Comparison of ENCODE assay signal across 10 mouse cellular contexts in genomic region chr1:109985468-109985867, GRCm38 (mm10). TPM values are rescaled to one million over a fixed set of nuclear protein-coding genes. Genes with fewer than 3 reads are reported as not detected.
A peak's percentile ranks its signal among the peaks of the same experiment; 100 is the strongest.
DNase-seq lines count a peak whose midpoint lies in the region; ATAC-seq lines count a peak whose summit lies in the region.
"Had no signal": no experiment of that assay in that cellular context is flagged by ENCODE, and none has a peak within 500 bp of the region (broad histone marks: within the 10 kb centered on the region; RNA-seq: fewer than 3 reads in every experiment).

No protein-coding gene starts in this region.

- 6% methylated on average over 1 of the region's 1 CpGs for WGBS in embryonic facial prominence, embryonic 14.5 days
- 11% methylated on average over 1 of the region's 1 CpGs for WGBS in limb, embryonic 10.5 days

- intact Hi-C loops in gastrocnemius, postnatal 14 days (cut with DNase I; ENCODE audit: low total_unique reads), result no loop called here

- H3K9me3 ChIP-seq in embryonic facial prominence, embryonic 14.5 days (ENCODE audit: control insufficient read depth, low read length), result no peaks in the 10 kb centered on the region
- no peaks in the 10 kb centered on the region for H3K9me3 ChIP-seq in limb, embryonic 10.5 days (replicated peaks)
- H3K9me3 ChIP-seq: liver, embryonic 15.5 days had no signal

- H3K36me3 ChIP-seq in embryonic facial prominence, embryonic 14.5 days (ENCODE audit: control insufficient read depth, insufficient read depth, low read length), result no peaks in the 10 kb centered on the region
- H3K36me3 ChIP-seq in limb, embryonic 10.5 days, result no peaks in the 10 kb centered on the region
- H3K36me3 ChIP-seq: liver, embryonic 15.5 days had no signal

- ATAC-seq in embryonic facial prominence, embryonic 14.5 days (ENCODE audit: low read depth), result no peak
- ATAC-seq in inflammation-experienced regulatory T-cells, adult 6 months, result no peak

- DNase-seq in 416B (ENCODE audit: low read depth) (peak; percentile 0), ZHBTc4 (ENCODE audit: low read depth, low spot score) (peak; percentile 66)
- peak; percentile 54 for DNase-seq in embryonic facial prominence, embryonic 14.5 days (ENCODE audit: low spot score)
- peak; percentile 34 for DNase-seq in limb, embryonic 10.5 days (ENCODE audit: low spot score)
- no peak for DNase-seq in urinary bladder, postnatal 36 days (ENCODE audit: low spot score in 2 of 2)
- no peak for DNase-seq in ovary, postnatal 10 days (ENCODE audit: low spot score)
- no peak for DNase-seq in gastrocnemius, postnatal 14 days

- H3K27ac ChIP-seq in embryonic facial prominence, embryonic 14.5 days (replicated peaks; ENCODE audit: low read depth, low read length), result no peak overlapping the region
- no peak overlapping the region for H3K27ac ChIP-seq in limb, embryonic 10.5 days
- H3K27ac ChIP-seq: liver, embryonic 15.5 days had no signal

- peaks cover 16% of the 10 kb centered on the region for H3K27me3 ChIP-seq in embryonic facial prominence, embryonic 14.5 days (replicated peaks; ENCODE audit: control insufficient read depth, insufficient read depth, low read length)
- peaks cover 14% of the 10 kb centered on the region for H3K27me3 ChIP-seq in limb, embryonic 10.5 days (ENCODE audit: low read depth, poor library complexity, severe bottlenecking)

- H3K4me1 ChIP-seq in embryonic facial prominence, embryonic 14.5 days (ENCODE audit: control insufficient read depth, insufficient read depth, low read length), result no peaks in the 10 kb centered on the region
- peaks cover 18% of the 10 kb centered on the region for H3K4me1 ChIP-seq in limb, embryonic 10.5 days
- H3K4me1 ChIP-seq: liver, embryonic 15.5 days had no signal

- H3K4me2 ChIP-seq in embryonic facial prominence, embryonic 14.5 days (ENCODE audit: low read depth, low read length), result no peak overlapping the region
- H3K4me2 ChIP-seq: liver, embryonic 15.5 days had no signal

- no peak overlapping the region for H3K9ac ChIP-seq in embryonic facial prominence, embryonic 14.5 days (ENCODE audit: low read depth, low read length)
- H3K9ac ChIP-seq: liver, embryonic 15.5 days had no signal

- H3K4me3 ChIP-seq in embryonic facial prominence, embryonic 14.5 days (ENCODE audit: low read depth, low read length), result no peak overlapping the region
- no peak overlapping the region for H3K4me3 ChIP-seq in limb, embryonic 10.5 days
- H3K4me3 ChIP-seq: liver, embryonic 15.5 days had no signal

RNA-seq across cellular contexts. Expression of gene Cdh7, which starts 3.2 kb away (rescaled TPM):
- 2.1 and 3.2 TPM in 2 replicates for polyA plus RNA-seq in embryonic facial prominence, embryonic 14.5 days (2014; fragmentation: Nextera tagmentation; extraction: Ambion mirVana)
- 0.08 and 0.40 TPM in 2 replicates for polyA plus RNA-seq in limb, embryonic 10.5 days (2016; fragmentation: Nextera tagmentation; extraction: Ambion mirVana)
- under 1 TPM in 1 of 3 experiments, not detected in 2; 0.19 TPM for polyA plus RNA-seq in inflammation-experienced regulatory T-cells, adult 6 months (2017; shearing (Covaris generic))
- not detected for total RNA-seq in gastrocnemius, postnatal 14 days (2021)
- polyA plus RNA-seq: heart, embryonic 16.5 days; liver, embryonic 15.5 days had no signal

Comparison
In these comparisons a context has a peak if more than half of its experiments do, and no peak if none do; other contexts are left out.
1. DNase-seq: peak in 416B (single experiment), ZHBTc4 (single experiment), embryonic facial prominence, embryonic 14.5 days (single experiment) and limb, embryonic 10.5 days (single experiment); none in urinary bladder, postnatal 36 days (0 of 2), ovary, postnatal 10 days (single experiment) and gastrocnemius, postnatal 14 days (single experiment).